9 mouse cellular contexts compared by ENCODE assay signal in the genomic region with DNA sequence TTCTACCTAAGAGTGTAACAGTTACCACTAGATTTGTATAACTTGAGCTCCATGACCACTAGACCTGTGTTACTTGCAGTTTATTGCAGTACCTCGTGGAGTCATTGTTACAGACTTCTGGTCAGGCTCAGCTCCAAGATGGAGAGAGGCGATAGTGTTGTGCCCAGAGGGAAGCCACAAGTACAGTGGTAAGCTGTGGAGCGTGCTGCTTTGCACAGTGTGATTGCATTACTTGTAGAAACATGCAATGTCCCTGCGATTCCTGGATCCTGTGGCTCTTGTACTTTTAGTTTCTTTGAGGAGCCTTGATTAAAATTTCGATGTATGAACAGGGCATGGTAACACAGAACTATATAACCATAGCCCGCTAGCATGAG. TPM values are rescaled to one million over a fixed set of nuclear protein-coding genes. Genes with fewer than 3 reads are reported as not detected.
DNase-seq lines count a peak whose midpoint lies in the region; ATAC-seq lines count a peak whose summit lies in the region.
"Had no signal": no experiment of that assay in that cellular context is flagged by ENCODE, and none has a peak within 500 bp of the region (broad histone marks: within the 10 kb centered on the region; RNA-seq: fewer than 3 reads in every experiment).

No protein-coding gene starts in this region.

- peaks cover 24% of the 10 kb centered on the region for H3K36me3 ChIP-seq in heart, embryonic 14.5 days (ENCODE audit: control insufficient read depth, insufficient read depth, low read length)
- peaks cover 19% of the 10 kb centered on the region for H3K36me3 ChIP-seq in hindbrain, embryonic 15.5 days

- ATAC-seq in heart, embryonic 14.5 days (ENCODE audit: insufficient number of reproducible peaks, insufficient read depth, low FRiP score, low read depth) = no peak
- no peak for ATAC-seq in hindbrain, embryonic 15.5 days (ENCODE audit: low FRiP score, low read depth)
- peak; percentile 14; the same call in 1 of the 2 replicates for ATAC-seq in megakaryocyte progenitor cell, adult 5-6 weeks (replicated peaks; ENCODE audit: poor library complexity)
- ATAC-seq in erythroid progenitor cell, adult 5-6 weeks (replicated peaks; ENCODE audit: low FRiP score, poor library complexity, severe bottlenecking) = no peak

- peak overlapping the region; percentile 68 for H3K4me2 ChIP-seq in heart, embryonic 14.5 days (ENCODE audit: low read length)
- H3K4me2 ChIP-seq in hindbrain, embryonic 15.5 days = peak overlapping the region; percentile 89

- WGBS in heart, embryonic 14.5 days = 84% methylated on average over 6 of the region's 6 CpGs
- WGBS in hindbrain, embryonic 15.5 days = 82% methylated on average over 6 of the region's 6 CpGs

- H3K27me3 ChIP-seq in heart, embryonic 14.5 days (ENCODE audit: control insufficient read depth, insufficient read depth, low read length) = no peaks in the 10 kb centered on the region
- no peaks in the 10 kb centered on the region for H3K27me3 ChIP-seq in hindbrain, embryonic 15.5 days

- H3K27ac ChIP-seq in heart, embryonic 14.5 days (replicated peaks in 1 of 2; ENCODE audit: control insufficient read depth in 1 of 2, insufficient read depth in 1 of 2, low read depth in 2 of 2, low read length in 2 of 2) = no peak overlapping the region
- H3K27ac ChIP-seq in brown adipose tissue, adult 24 weeks (replicated peaks; ENCODE audit: low read depth, low read length) = no peak overlapping the region
- peak overlapping the region; percentile 90; the same call in 1 of the 2 replicates for H3K27ac ChIP-seq in hindbrain, embryonic 15.5 days (replicated peaks)

- peak overlapping the region in 1 of 2 experiments; percentile 68; a peak in 2 of 4 replicates for H3K4me3 ChIP-seq in heart, embryonic 14.5 days (ENCODE audit: control insufficient read depth in 1 of 2, insufficient read depth in 1 of 2, low read depth in 1 of 2, low read length in 2 of 2)
- H3K4me3 ChIP-seq in brown adipose tissue, adult 24 weeks (ENCODE audit: insufficient read depth, low read depth, low read length) = peak overlapping the region; percentile 75
- peak overlapping the region; percentile 85 for H3K4me3 ChIP-seq in hindbrain, embryonic 15.5 days

- H3K9ac ChIP-seq in heart, embryonic 14.5 days (ENCODE audit: low read length) = peak overlapping the region; percentile 79; the same call in 1 of the 2 replicates
- H3K9ac ChIP-seq in hindbrain, embryonic 15.5 days = peak overlapping the region; percentile 90; the same call in 1 of the 2 replicates

- peaks cover 0 to 6% of the 10 kb centered on the region in 2 experiments; a peak in 2 of 4 replicates for H3K4me1 ChIP-seq in heart, embryonic 14.5 days (ENCODE audit: control insufficient read depth in 2 of 2, insufficient read depth in 2 of 2, low read length in 2 of 2)
- no peaks in the 10 kb centered on the region for H3K4me1 ChIP-seq in brown adipose tissue, adult 24 weeks (ENCODE audit: control insufficient read depth, insufficient read depth, insufficient read length, low read length)
- H3K4me1 ChIP-seq in hindbrain, embryonic 15.5 days (replicated peaks) = peaks cover 21% of the 10 kb centered on the region

- DNase-seq in heart, postnatal 25 days (ENCODE audit: low spot score) = no peak
- DNase-seq in adrenal gland, postnatal 10 days = no peak
- no peak for DNase-seq in embryo, embryonic 9.5 days (ENCODE audit: extremely low spot score)
- DNase-seq: cerebellum, adult 9-10 months had no signal

- intact Hi-C loops in heart, postnatal 25 days (cut with DNase I) = no loop called here

- peaks cover 4% of the 10 kb centered on the region; the same call in 1 of the 2 replicates for H3K9me3 ChIP-seq in heart, embryonic 14.5 days (ENCODE audit: control insufficient read depth, low read length)
- no peaks in the 10 kb centered on the region for H3K9me3 ChIP-seq in hindbrain, embryonic 15.5 days

RNA-seq across cellular contexts. Expression of a gene that starts 0.9 kb away (rescaled TPM):
- 4.0 and 4.8 TPM in 2 replicates for polyA plus RNA-seq in heart, embryonic 14.5 days (2014; fragmentation: Nextera tagmentation; extraction: Ambion mirVana)
- total RNA-seq in heart, postnatal 25 days (2021) = 1 to 10 TPM; 1.4 to 2.3 TPM
- 2.5 and 4.8 TPM in 2 replicates for polyA plus RNA-seq in brown adipose tissue, adult 24 weeks (2012; ENCODE audit: insufficient read depth, insufficient read length, missing spikeins)
- polyA plus RNA-seq in hindbrain, embryonic 15.5 days (2015; fragmentation: Nextera tagmentation; extraction: Ambion mirVana) = 10.0 and 11.8 TPM in 2 replicates
- 1.9 and 3.7 TPM in 2 replicates for total RNA-seq in megakaryocyte progenitor cell, adult 5-6 weeks (2015)
- 2.9 and 5.0 TPM in 2 replicates for total RNA-seq in megakaryocyte progenitor cell, adult 5-6 weeks (2017)
- 4.3 and 11.3 TPM in 2 replicates for total RNA-seq in erythroid progenitor cell, adult 5-6 weeks (2015; ENCODE audit: low replicate concordance)
- total RNA-seq in erythroid progenitor cell, adult 5-6 weeks (2017; ENCODE audit: low replicate concordance) = 2.7 and 3.9 TPM in 2 replicates
- 1 to 10 TPM; 5.5 to 8.2 TPM for total RNA-seq in adrenal gland, postnatal 10 days (2021)

RNA-seq across cellular contexts. Expression of a gene that starts 21.0 kb away (rescaled TPM):
- 4.6 and 5.5 TPM in 2 replicates for polyA plus RNA-seq in heart, embryonic 14.5 days (2014; fragmentation: Nextera tagmentation; extraction: Ambion mirVana)
- total RNA-seq in heart, postnatal 25 days (2021) = 1 to 10 TPM; 2.1 to 2.3 TPM
- polyA plus RNA-seq in brown adipose tissue, adult 24 weeks (2012; ENCODE audit: insufficient read depth, insufficient read length, missing spikeins) = 0.44 and 0.96 TPM in 2 replicates
- 21.1 and 22.4 TPM in 2 replicates for polyA plus RNA-seq in hindbrain, embryonic 15.5 days (2015; fragmentation: Nextera tagmentation; extraction: Ambion mirVana)
- total RNA-seq in megakaryocyte progenitor cell, adult 5-6 weeks (2015) = 0.90 and 1.1 TPM in 2 replicates
- total RNA-seq in megakaryocyte progenitor cell, adult 5-6 weeks (2017) = 2.0 and 3.0 TPM in 2 replicates
- 11.5 and 13.4 TPM in 2 replicates for total RNA-seq in erythroid progenitor cell, adult 5-6 weeks (2015; ENCODE audit: low replicate concordance)
- total RNA-seq in erythroid progenitor cell, adult 5-6 weeks (2017; ENCODE audit: low replicate concordance) = 11.0 and 32.9 TPM in 2 replicates
- 1 to 10 TPM; 3.5 to 7.5 TPM for total RNA-seq in adrenal gland, postnatal 10 days (2021)

RNA-seq across cellular contexts. Expression of a gene that starts 28.9 kb away (rescaled TPM):
- polyA plus RNA-seq in heart, embryonic 14.5 days (2014; fragmentation: Nextera tagmentation; extraction: Ambion mirVana) = 0.27 and 0.45 TPM in 2 replicates
- not detected for total RNA-seq in heart, postnatal 25 days (2021)
- not detected in 2 replicates for polyA plus RNA-seq in brown adipose tissue, adult 24 weeks (2012; ENCODE audit: insufficient read depth, insufficient read length, missing spikeins)
- not detected in 2 replicates for polyA plus RNA-seq in hindbrain, embryonic 15.5 days (2015; fragmentation: Nextera tagmentation; extraction: Ambion mirVana)
- not detected in 2 replicates for total RNA-seq in megakaryocyte progenitor cell, adult 5-6 weeks (2015)
- total RNA-seq in megakaryocyte progenitor cell, adult 5-6 weeks (2017) = not detected in 2 replicates
- not detected in 2 replicates for total RNA-seq in erythroid progenitor cell, adult 5-6 weeks (2015; ENCODE audit: low replicate concordance)
- not detected in 2 replicates for total RNA-seq in erythroid progenitor cell, adult 5-6 weeks (2017; ENCODE audit: low replicate concordance)
- not detected for total RNA-seq in adrenal gland, postnatal 10 days (2021)

RNA-seq across cellular contexts. Expression of a gene that starts 36.1 kb away (rescaled TPM):
- 5.3 and 6.0 TPM in 2 replicates for polyA plus RNA-seq in heart, embryonic 14.5 days (2014; fragmentation: Nextera tagmentation; extraction: Ambion mirVana)
- 1 to 10 TPM; 3.4 to 4.1 TPM for total RNA-seq in heart, postnatal 25 days (2021)
- polyA plus RNA-seq in brown adipose tissue, adult 24 weeks (2012; ENCODE audit: insufficient read depth, insufficient read length, missing spikeins) = 1.8 and 2.0 TPM in 2 replicates
- polyA plus RNA-seq in hindbrain, embryonic 15.5 days (2015; fragmentation: Nextera tagmentation; extraction: Ambion mirVana) = 6.1 and 6.9 TPM in 2 replicates
- total RNA-seq in megakaryocyte progenitor cell, adult 5-6 weeks (2015) = 23.9 and 29.2 TPM in 2 replicates
- total RNA-seq in megakaryocyte progenitor cell, adult 5-6 weeks (2017) = 7.9 and 9.5 TPM in 2 replicates
- 79.2 and 83.3 TPM in 2 replicates for total RNA-seq in erythroid progenitor cell, adult 5-6 weeks (2015; ENCODE audit: low replicate concordance)
- total RNA-seq in erythroid progenitor cell, adult 5-6 weeks (2017; ENCODE audit: low replicate concordance) = 44.4 and 49.4 TPM in 2 replicates
- 1 to 10 TPM; 4.7 to 6.7 TPM for total RNA-seq in adrenal gland, postnatal 10 days (2021)

RNA-seq across cellular contexts. Expression of a gene that starts 38.9 kb away (rescaled TPM):
- polyA plus RNA-seq in heart, embryonic 14.5 days (2014; fragmentation: Nextera tagmentation; extraction: Ambion mirVana) = 0.20 and 0.27 TPM in 2 replicates
- not detected for total RNA-seq in heart, postnatal 25 days (2021)
- not detected in 2 replicates for polyA plus RNA-seq in brown adipose tissue, adult 24 weeks (2012; ENCODE audit: insufficient read depth, insufficient read length, missing spikeins)
- polyA plus RNA-seq in hindbrain, embryonic 15.5 days (2015; fragmentation: Nextera tagmentation; extraction: Ambion mirVana) = not detected in 2 replicates
- total RNA-seq in megakaryocyte progenitor cell, adult 5-6 weeks (2015) = not detected in 2 replicates
- not detected in 2 replicates for total RNA-seq in megakaryocyte progenitor cell, adult 5-6 weeks (2017)
- total RNA-seq in erythroid progenitor cell, adult 5-6 weeks (2015; ENCODE audit: low replicate concordance) = not detected in 2 replicates
- not detected in 2 replicates for total RNA-seq in erythroid progenitor cell, adult 5-6 weeks (2017; ENCODE audit: low replicate concordance)
- not detected for total RNA-seq in adrenal gland, postnatal 10 days (2021)
